Mouse (Mus musculus) gastrocnemius, postnatal 14 days (tissue): Measurements from ENCODE around the gene Ndufs7. TPM values are rescaled to one million over a fixed set of nuclear protein-coding genes. Genes with fewer than 3 reads are reported as not detected.
"Not testable (repeated sequence)": the region's sequence is repeated elsewhere in the genome, so short reads cannot be mapped to it uniquely, and the experiment has no call there.

Source experiments
- DNase-seq: peaks from one replicate; pipeline ENCODE4 v3.0.0; 2021; ENCODE audit warnings: mixed read lengths
- intact Hi-C: fragments of 180-260 bp; cut with DNase I; formaldehyde crosslinking; loops from one replicate; pipeline ENCODE4 v1.15.1; 2025; ENCODE audit warnings: low total_unique reads
- long read RNA-seq, 2 experiments: library from polyadenylated mRNA; stranded (forward); transcript quantifications; one replicate each; pipeline ENCODE4 v2.0.0; 2021
- total RNA-seq, 2 experiments: library from RNA; stranded (reverse); gene quantifications; 2 replicates each; pipeline ENCODE4 v1.2.3; 2021

Gene Ndufs7
- 100 to 1,000 TPM; 423 to 474 TPM for total RNA-seq
- long read RNA-seq, experiment 1, transcript Ndufs7-201 (8 exons, 758 nt): major isoform, 401 of 750 reads
- long read RNA-seq, experiment 1, partial matches to known transcripts: 329 of 750 reads
- long read RNA-seq, experiment 1, other reads (novel, unspliced or antisense): 19 of 750 reads
- long read RNA-seq, experiment 2, transcript Ndufs7-201 (8 exons, 758 nt): major isoform, 462 of 872 reads
- long read RNA-seq, experiment 2, transcript Ndufs7-206 (8 exons, 722 nt): minor isoform, 7 of 872 reads
- long read RNA-seq, experiment 2, partial matches to known transcripts: 385 of 872 reads
- long read RNA-seq, experiment 2, other reads (novel, unspliced or antisense): 18 of 872 reads

DNA sequence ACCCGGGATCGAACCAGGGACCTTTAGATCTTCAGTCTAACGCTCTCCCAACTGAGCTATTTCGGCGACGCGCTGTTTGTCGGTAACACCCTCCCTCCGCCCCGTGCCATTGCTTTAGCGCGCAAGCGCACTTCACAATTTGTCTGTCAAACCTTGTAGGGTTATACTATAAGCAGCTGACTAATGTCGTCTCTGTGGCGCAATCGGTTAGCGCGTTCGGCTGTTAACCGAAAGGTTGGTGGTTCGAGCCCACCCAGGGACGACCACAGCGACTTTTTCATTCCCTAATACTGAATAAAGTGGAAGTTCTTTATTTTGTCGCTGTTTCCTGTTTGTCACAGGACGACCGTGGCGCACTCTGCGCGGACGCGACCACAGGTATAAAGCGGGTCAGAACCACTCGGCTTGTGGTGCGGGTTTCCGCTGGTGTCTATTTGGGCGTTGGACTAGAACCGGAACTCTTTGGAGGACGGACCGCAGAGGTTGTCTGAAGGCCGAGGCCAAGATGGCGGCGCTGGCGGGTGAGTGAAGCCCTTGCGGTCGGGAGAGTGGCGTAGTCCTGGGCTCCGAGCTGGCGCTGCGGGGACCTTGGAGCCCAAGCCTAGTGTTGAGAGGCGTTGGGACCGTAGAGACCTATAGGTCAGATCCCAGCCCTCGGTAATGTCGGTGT lies at the start of gene Ndufs7:
Gene Ndufs7 (plus strand): TSS at position 151 of the 670 bp plus-strand sequence.
- intact Hi-C loops: no loop called here

DNA sequence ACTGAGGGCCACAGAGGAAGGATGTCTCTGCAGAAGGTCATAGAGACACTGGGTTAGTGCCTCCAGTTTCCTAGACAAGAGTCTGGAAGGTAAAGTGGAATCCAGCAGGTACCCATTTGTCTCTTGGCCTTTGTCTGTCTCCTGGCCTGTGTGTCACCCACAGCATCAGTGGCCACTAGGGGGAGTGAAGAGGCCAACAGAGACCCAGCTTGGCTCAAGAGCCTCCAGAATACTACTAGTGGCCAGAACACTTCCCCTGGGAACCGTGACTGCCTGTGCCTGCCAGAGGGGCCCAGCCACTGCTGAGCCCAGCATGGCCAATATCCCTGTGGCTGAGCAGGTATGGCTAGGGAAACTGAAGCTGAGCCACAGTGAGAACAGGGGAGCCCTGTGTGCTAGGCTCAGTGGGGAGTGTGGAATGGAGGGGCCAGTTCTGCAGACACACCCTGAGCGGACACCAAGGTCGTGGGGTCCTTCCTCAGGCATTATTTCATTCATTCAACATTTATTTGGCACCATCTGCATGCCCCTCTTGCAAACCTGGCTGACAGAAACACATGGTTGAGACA lies 49.4 kb upstream of the Ndufs7 start:
- intact Hi-C loops: no loop called here

More for the DNA sequence above, at the start of gene Ndufs7:
- peak; percentile 89 for DNase-seq

DNA sequence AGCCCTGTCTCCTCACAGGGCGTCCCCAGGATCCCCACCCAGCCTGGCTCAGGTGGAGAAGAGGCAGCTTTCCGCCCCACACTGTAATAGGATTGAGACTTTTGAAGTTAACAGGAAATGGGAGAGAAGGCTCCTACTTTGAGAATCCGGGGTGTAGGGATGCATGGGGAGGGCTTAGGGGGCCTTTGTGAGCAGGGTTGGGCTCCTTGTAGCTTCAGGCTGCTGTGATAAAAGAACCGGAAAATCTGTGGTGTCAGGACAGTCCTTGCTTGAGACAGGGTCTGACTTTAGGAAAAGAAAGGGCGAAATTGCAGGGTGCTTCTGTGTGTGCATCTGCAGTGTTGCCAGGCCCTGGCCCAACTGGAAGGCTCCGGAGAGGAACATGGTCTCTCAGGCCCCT lies 48.4 kb upstream of the Ndufs7 start:
- intact Hi-C loops: no loop called here

More for the DNA sequence above, 49.4 kb upstream of the Ndufs7 start:
- DNase-seq: peak; percentile 84

DNA sequence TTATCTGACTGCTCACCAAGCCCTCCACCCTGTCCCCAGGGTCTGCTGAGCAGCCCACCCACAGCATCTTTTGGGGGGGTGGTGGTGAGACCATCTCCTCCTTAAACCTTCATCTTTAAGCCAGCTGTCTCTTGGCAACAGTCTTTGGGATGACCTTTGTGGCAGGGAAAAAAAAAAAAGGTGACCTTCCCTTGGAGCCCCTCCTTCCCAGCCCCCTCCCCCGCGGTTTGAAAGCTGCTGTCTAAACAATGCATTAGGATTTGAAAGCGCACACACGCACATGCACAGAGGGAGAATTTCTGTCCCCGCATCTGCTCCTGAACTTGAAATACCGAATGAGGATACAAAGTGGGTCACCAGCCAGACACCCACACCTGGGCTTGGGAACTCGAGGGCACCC lies 44.9 kb upstream of the Ndufs7 start:
- DNase-seq: no peak
- intact Hi-C loops: no loop called here

More for the DNA sequence above, 48.4 kb upstream of the Ndufs7 start:
- DNase-seq: no peak

DNA sequence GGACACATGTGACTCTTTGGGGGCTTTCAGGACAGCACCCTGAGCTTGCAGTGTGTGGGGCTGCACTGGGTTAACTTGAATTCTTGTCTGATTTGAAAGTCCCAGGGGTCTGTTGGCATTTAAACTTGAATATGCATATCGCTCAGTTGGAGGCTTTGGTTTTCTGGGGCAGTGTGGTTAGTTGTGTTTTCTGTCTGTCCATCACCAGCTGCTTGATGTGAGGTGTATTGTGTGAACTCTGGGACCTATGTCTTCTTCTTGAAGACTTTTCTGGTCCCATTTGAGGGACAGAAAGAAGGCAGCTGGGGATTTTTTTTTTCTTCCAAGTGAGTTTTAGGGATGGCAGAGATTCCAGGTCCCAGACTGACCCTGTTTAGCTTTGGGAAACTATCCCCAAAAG lies 41.7 kb upstream of the Ndufs7 start:
- intact Hi-C loops: no loop called here
- DNase-seq: no peak

DNA sequence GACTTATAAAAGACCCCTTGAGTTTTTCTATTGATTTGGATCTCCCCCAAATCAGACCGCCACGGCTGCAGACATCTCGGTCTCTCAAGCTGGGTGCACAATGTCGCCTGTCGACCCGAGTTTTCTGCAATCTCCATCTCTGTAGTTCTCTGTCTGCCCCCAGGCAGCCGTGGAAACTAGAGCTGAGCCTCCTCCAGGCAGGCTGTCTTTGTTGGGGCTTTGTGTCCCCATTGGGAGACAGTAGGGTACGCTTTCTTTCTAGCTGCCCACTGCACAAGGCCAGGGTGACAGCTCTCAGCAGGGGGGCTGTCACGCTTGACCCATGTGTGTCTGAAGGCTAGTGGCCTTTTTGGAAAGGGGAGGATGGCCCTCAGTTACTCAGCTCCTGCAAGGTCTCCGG lies 41.2 kb upstream of the Ndufs7 start:
- intact Hi-C loops: no loop called here

DNA sequence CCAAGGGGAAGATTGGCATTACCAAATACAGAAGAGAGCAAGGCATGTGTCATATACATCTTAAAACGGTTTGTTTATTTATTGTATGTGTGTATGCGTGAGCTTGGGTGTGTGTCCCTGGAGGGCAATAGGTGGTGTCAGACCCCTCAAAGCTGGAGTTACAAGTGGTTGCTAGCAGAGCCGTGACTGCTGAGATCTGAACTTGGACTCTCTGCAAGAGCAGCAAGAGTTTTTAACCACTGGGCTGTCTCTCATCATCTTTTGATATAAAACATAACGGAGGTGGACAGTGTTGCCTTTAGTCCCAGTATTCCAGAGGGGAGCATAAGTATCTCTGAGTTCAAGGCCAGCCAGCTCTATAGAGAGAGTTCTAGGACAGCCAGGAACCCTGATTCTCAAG lies 40.7 kb upstream of the Ndufs7 start:
- intact Hi-C loops: no loop called here
- no peak for DNase-seq

More for the DNA sequence above, 41.2 kb upstream of the Ndufs7 start:
- DNase-seq: no peak

DNA sequence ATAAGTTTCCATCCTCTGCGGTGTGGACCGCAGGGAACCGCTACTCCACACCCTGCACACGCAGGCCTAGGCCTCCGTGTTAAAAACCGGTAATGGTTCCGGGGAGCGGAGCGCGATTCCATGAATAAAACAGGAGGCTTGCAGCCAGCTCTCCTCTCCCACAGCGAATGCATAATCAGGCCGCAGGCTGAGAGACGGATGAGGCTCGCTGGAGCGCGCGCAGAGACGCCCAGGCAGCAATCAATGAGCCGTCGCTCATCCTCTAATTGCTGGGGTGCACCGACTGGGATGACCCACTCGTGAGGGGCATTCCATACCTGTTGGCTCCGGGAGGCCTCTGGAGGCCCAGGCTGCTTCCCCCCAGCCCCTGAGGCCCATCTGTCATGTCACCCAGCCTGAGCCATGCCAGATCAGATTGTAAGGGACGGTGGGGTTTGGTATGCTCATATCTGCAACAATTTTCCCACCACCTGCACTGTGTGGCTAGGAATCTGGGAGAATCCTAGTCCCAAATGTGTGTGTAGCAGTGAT lies 40.0 kb upstream of the Ndufs7 start:
- intact Hi-C loops: no loop called here
- DNase-seq: no peak

DNA sequence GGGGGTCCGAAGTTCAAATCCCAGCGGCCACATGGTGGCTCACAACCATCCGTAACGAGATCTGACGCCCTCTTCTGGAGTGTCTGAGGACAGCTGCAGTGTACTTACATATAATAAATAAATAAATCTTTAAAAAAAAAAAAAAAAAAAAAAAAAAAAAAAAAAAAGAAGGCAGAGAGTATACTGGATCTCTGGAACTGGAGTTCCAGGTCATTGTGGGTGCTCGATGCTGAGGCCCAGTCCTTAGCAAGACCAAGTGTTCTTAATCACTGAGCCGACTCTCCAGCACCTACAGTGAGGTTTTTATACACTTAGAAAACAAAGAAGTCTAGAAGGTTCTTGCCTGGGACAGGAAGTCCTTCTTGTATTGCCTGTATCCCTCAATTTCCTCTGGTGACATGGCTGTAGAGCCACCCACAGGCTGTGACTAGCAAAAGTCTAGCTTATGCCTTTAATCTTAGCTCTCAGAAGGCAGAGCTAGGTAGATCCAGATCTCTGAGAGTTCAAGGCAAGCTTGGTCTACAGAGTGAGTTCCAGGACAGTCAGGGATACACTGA lies 37.3 kb upstream of the Ndufs7 start:
- intact Hi-C loops, DNase-seq: not testable (repeated sequence)

DNA sequence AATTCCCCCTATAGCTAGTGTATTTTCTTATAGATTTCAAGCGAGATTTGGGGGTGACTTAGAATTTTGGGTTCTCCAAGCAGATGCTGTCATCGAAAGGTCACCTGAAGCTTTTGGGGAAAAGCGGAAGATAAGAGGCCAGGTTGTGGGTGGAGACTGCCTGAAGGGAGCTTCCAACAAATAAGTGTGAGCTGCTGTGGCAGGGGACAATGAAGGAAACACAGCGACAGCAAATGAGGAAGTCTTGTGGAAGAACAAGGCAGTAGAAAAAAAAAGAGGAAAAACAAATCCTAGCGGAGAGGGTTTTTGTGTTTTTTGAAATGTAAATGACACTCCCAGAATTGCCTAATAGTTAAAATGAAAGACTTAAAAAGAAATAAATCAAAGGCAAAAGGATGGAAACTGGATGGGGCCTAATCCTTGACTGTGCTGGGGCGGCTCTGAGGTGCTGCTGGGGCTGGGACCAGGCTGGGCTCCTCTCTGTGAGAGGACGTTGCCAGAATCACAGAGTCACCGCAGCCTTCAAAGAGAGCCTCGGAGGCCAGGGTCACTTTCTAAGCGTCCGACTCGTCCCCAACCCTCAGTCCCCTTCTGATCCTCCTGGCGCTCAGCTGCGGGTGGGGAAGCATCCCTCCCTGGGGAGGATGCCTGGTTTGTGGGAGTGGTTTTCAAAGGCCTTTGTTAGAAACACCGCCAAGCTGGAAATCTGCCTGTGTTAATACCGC lies 33.7 kb upstream of the Ndufs7 start:
- no peak for DNase-seq
- intact Hi-C loops: no loop called here

DNA sequence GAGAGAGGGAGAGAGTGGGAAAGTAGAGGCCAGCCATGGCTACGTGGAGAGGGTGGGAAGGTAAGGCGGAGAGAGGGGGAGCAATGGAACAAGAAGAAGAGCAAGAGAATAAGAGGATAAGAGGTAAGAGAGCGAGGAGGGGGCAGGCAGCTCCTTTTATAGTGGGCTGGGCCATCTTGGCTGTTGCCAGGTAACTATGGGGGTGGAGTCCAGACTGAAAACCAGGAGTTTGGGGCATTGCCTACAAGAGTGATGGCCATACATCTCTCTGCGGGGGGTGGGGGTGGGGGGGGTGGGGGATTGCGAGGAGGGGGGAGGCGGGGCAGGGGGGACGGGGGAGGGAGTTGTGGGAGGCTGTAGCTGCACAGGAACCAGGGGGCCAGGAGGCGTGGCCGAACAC lies 28.2 kb upstream of the Ndufs7 start:
- intact Hi-C loops: no loop called here
- DNase-seq: no peak

DNA sequence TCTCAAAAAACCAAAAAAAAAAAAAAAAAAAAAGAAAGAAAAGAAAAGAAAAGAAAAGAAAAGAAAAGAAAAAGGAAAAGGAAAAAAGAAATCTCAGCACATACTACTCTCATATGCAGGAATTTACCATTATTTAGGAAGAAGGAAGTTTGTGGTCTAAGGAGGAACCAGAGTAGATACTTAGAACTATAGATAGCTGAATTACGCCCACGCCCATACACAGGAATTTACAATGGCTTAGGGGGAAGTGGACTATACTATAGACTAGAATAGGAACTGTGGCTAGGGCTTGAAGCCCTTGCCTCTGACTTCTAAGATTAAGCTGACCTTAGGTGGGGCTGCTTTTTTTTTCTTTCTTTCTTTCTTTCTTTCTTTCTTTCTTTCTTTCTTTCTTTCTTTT lies 25.8 kb upstream of the Ndufs7 start:
- DNase-seq, intact Hi-C loops: not testable (repeated sequence)

DNA sequence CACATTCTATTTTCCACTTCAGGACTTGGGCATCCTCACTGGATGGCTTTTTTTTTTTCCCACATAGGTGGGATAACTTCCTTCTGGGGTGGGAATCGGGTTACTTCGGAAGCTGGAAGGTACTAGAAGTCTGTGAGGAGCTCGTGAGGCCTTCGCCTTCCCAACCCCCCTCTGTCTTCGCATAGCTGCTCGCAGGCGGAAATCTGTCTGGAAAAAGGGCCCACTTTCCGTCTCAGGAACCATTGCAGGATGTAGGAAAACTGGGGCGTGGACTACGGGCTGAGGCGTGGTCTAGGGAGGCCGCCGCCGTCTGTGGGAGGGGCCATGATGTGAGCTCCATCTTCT lies 22.9 kb upstream of the Ndufs7 start:
- intact Hi-C loops: no loop called here
- no peak for DNase-seq

DNA sequence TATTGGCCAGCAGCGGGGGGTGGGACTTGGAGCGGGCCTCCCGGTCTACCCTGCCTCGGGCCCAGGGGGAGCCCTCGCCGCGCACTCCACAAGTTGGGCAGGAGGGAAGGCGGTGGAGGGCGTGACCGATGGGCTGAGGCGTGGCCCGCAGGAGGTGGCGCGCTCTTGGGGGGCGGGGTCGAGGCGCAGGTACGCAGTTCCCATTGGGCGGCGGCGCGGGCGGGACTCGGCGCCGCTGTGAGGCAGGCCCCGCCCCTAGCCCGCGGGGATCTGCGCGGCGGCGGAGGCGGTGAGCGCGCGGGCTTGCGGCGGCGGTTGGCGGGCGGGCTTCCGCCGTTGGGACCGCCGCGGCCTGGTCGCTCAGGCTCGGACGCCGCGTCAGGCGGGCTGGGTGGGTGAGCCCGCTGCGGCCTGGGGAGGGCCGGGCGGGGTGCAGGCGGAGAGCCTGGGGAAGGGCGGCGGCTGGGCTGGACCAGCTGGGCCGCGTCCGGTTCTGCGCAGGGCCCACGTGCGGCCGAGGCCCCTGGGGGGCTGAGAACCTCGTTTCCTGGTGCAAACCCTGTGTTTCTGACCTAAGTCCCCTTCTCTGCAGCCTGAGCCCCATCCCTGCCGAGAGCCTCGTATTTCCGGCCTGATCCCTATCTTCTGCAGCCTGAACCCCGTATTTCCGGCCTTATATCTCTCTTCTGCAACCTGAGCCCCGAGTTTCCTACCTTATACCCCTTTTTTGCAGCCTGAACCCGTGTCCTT lies 22.3 kb upstream of the Ndufs7 start, which contains the start of gene Mum1:
Gene Mum1 (plus strand): TSS at position 19 of the 750 bp plus-strand sequence.
- intact Hi-C loops: no loop called here
- peak; percentile 100 for DNase-seq

DNA sequence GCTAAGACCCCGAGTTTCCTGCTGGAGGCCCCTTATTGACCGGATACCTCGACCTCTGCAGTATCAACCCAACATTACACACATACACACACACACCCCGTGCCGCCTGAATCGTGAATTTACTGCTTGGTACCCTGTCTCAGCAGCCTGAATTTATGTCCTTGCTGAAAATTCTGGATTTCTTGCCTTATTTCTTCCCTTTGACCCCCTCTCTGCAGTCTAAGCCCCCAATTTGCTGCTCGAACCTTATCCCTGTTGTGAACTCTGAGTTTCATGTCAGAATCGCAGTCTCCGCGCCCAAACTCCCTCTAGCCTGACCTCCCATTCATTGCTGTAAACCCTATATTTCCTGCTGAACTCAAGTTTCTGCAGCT lies 21.8 kb upstream of the Ndufs7 start:
- DNase-seq: no peak
- intact Hi-C loops: no loop called here

DNA sequence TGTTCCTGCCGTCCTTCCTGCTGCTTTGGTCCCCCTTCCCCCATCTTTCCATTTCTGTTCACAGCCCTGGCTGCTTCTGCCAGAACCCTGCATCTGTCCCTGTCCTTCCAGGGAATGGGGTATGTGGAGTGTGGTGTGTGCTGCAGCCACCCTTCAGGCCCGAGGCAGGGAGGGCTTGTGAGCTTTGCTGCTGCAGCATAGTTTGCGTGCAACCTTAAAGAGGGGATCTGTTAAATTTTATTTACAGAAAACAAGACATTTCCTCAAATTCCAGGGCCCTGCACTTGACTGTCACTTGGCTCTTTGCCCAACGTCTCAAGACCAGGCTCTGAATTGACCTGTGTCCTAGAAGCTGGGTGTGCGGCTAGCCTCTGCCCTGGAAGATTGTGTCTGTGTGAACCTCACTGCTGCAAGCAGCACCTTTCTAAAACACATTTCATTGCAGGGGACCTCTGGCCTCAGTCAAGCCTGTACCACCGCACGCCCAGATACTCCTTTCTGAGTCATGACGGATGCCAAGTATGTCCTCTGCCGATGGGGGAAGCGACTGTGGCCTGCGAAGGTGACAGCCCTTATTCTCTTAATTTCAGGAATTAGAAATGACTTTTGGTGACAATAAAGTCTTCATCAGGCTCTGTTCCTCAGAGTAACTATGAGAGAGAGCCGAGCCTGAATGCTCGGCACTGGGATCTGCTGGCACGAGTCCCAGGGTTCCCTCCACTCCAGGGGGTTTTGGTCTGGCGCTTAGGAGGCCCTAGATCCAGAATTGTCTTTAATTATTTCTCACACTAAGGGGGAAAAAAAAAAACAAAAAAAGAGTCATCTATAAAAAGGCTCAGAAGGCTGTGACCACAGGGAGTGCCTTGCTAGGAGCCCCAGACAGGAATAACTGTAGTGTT lies 20.8 kb upstream of the Ndufs7 start:
- DNase-seq: no peak
- intact Hi-C loops: no loop called here

DNA sequence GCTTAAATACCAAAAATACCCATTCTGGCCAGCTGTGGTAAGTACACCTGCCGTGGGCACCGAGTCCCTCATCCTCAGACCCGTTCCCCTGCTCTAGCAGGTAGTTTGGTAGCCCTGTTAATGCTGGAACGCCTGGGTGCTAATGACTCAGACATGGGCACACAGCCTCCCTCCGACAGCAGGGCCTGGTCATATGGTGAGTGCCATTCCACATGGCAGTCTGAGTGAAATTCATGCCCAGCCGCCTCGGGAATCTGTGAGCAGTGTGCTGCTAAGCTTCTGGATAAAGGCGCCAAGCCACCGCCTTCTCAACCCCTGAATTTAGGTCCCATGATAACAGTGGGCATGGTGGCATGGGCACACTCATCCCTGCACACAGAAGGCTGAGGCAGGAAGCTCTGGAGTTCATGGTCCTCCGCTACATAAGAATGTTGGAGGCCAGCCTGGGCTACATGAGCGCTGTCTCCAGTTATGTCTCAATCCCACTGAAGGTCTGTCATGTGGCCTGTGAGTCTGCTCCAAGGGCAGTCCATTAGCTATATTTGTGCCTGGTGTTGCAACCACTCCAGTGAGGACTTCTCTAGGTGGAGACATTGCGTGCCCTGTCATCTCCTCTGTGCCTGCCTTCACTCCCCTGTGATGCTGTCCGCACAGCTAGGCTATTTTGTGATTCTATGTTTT lies 12.6 kb upstream of the Ndufs7 start:
- no peak for DNase-seq
- intact Hi-C loops: no loop called here
